Mouse (Mus musculus): ENCODE measurements around the gene Tpm3.
A peak's percentile ranks its signal among the peaks of the same experiment; 100 is the strongest.

- TF ChIP-seq CTCF (IDR thresholded peaks at IDR 0.05 in 2 of 3, conservative IDR thresholded peaks at IDR 0.05 in 1 of 3; ENCODE audit: control insufficient read depth in 1 of 3, insufficient read depth in 1 of 3, low read depth in 2 of 3, low read length in 3 of 3, poor library complexity in 1 of 3, severe bottlenecking in 1 of 3) (no peak), EP300 (IDR thresholded peaks at IDR 0.05; ENCODE audit: low read depth in 1 of 2, low read length in 2 of 2) (peak; percentile 18 to 58; a peak in 3 of 4 replicates), CHD2 (IDR thresholded peaks at IDR 0.05; ENCODE audit: low read length) (no peak), USF2 (IDR thresholded peaks at IDR 0.05; ENCODE audit: borderline replicate concordance in 1 of 2, insufficient read depth in 1 of 2, low read depth in 1 of 2, low read length in 2 of 2) (no peak), SIN3A (IDR thresholded peaks at IDR 0.05; ENCODE audit: low read length) (no peak), TBP (IDR thresholded peaks at IDR 0.05; ENCODE audit: low read depth, low read length) (no peak), ZC3H11A (IDR thresholded peaks at IDR 0.05; ENCODE audit: low read depth, low read length) (no peak), MYB (IDR thresholded peaks at IDR 0.05; ENCODE audit: low read depth, low read length) (no peak), POLR2A (IDR thresholded peaks at IDR 0.05; ENCODE audit: control insufficient read depth in 1 of 2, insufficient read depth in 1 of 2, low read depth in 1 of 2, low read length in 2 of 2, poor library complexity in 1 of 2) (no peak; a peak in 1 of 4 replicates), MAX (IDR thresholded peaks at IDR 0.05; ENCODE audit: low read length) (no peak), MEF2A (IDR thresholded peaks at IDR 0.05; ENCODE audit: extremely low read depth, insufficient replicate concordance, low read depth, low read length, poor library complexity, severe bottlenecking) (no peak)
Observed at GRCm38 (mm10) chr3:90036263-90036662, 36.2 kb upstream of the Tpm3 start.
